Mouse (Mus musculus): ENCODE results near the gene Fam98a. TPM values are rescaled to one million over a fixed set of nuclear protein-coding genes. Genes with fewer than 3 reads are reported as not detected.

Fam98a gene
- 33.2 TPM for polyA plus RNA-seq (2014; fragmentation: Illumina TruSeq; extraction: RNeasy Lipid Tissue Mini Kit (QIAGEN cat#74804); ENCODE audit: low read depth, low replicate concordance)

GRCm38 (mm10) chr17:75551512-75552400 is at the start of gene Fam98a:
Gene Fam98a (minus strand): TSS chr17:75551946.

Other genes starting within 250 kb of the Fam98a start
- 10.6 TPM for gene Rasgrp3, start 116.0 kb downstream of the Fam98a start, polyA plus RNA-seq (2014; fragmentation: Illumina TruSeq; extraction: RNeasy Lipid Tissue Mini Kit (QIAGEN cat#74804); ENCODE audit: low read depth, low replicate concordance)

Measured in adipose tissue, adult 10 weeks (tissue).